Mouse (Mus musculus): ENCODE data around the gene Irf1.

- TF ChIP-seq CTCF (conservative IDR thresholded peaks at IDR 0.05; ENCODE audit: low read length) (no peak), POU5F1 (IDR thresholded peaks at IDR 0.05; ENCODE audit: borderline replicate concordance, low read length) (no peak)
Measured at GRCm38 (mm10) chr11:53800036-53800435, 30.2 kb downstream of the Irf1 start.

Data from E14TG2a.4 (cell line).